Mouse (Mus musculus) lung, postnatal 25 days (tissue): Measurements from ENCODE around the gene Cyfip2.

Experiments
- DNase-seq: peaks from one replicate; pipeline ENCODE4 v3.0.0; 2022; ENCODE audit warnings: low spot score

The Cyfip2 gene

DNA sequence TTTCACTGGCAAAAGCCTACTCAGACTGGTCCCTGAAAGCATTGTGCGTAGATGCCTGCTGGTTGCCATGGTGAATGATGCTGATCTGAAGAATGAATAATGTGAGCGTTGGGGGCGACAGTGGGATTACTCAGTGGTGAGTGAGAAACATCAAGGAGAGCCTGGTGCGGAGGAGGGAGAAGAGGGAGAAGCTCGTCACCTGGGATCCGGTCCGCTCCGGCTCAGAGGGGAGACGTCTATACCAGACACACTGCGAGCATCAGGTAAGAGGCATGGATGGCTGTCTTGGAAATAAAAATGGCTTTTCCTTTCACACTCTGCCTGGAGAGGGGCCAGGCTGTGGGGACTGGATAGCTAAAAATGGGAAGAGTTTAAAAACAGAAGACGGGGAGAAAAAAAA lies 77.3 kb downstream of the Cyfip2 start, which contains the start of gene Fndc9:
TSS of gene Fndc9 (plus strand) at position 198 of the 400 bp plus-strand sequence.
- DNase-seq: no peak

DNA sequence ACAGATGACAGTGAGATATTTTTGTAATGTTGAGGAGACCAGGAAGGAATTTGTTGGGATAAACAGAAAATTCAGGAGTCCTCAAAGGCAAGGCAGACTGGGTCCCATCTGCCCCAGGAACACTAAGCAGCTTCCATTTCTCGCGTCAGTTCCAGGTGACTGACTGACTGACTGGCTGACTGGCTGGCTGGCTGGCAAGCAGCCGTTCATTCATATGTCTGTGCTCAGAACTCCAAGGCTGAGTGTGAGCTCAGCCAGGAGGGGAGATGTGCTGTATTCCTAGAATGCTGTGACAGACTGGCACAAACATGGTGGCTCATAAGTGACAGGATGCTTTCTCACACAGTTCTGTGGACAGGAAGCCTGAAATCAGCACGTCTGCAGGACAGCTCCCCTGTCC lies 78.7 kb downstream of the Cyfip2 start:
- DNase-seq: no peak

DNA sequence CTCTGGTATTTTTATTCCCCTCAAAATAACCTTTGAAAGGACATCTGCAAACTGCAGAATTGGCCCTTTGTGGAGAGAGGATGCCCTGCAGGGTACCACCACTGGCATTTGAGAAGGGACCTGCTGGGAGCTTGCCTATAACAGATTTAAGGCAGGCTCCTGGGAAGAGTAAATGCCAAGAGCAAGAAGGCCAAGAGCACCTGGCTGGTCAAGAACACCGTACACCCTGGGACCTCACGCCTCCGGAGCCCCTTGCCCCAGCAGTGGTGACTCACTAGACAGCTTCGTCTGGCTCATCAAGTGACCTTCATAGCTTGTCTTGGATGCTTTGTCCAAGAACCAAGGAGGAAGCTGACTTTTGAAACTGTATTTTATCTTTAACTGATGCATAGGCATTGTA lies 79.9 kb downstream of the Cyfip2 start:
- DNase-seq: no peak

DNA sequence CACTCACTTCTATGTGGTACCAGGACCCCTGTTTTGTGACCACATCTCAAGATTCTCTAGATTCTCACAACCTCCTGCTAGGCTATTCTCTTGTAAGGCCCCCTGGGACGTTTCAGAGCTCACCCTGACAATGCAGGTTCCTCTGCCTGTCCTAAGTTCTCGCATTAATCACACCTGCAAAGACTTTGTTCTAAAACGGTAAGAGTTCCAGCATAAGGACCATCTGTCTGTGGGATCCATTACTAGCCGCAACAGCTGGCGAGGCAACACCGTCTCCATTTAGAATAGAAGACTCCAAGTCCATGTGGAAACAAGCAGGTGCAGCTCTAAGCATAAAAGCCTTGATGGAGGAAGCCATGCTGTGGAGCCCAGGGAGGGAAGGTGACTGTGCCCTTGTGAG lies 82.5 kb downstream of the Cyfip2 start:
- DNase-seq: no peak

DNA sequence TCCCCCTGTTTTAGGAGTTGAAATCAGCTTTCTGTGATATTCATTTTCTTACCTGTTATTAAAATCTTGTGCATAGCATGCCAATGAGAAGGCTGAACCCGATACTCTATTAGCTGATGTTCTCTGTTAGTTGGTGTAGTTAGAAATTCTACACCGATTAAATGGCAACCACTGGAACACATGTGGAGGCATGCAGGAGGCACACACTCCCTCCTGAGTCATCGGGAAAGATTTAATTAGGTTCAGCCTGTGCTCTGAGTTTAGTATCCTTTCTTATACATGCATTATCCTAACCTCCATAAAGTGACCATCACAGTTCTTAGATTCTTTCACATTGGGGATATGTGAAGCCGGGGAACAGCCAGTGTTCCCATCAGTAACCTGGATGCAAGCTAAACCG lies 87.3 kb downstream of the Cyfip2 start:
- no peak for DNase-seq

DNA sequence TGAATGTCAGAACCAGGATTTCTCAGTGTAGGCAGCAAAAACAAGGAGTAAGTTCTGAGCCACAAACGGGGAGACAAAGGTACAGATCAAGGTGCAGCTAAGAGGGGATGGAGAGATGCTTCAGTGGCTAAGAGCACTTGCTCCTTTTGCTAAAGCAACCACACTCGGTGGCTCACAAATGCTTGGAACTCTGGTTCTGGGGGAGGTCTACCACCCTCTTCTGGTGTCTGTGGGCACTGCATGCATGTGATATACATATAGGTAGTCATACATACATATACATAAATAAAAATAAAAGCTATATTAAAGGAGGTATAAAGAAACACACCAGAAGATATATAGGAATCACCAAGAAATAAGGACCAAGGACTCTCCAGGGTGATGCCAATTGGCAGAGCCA lies 89.1 kb downstream of the Cyfip2 start:
- DNase-seq: no peak

DNA sequence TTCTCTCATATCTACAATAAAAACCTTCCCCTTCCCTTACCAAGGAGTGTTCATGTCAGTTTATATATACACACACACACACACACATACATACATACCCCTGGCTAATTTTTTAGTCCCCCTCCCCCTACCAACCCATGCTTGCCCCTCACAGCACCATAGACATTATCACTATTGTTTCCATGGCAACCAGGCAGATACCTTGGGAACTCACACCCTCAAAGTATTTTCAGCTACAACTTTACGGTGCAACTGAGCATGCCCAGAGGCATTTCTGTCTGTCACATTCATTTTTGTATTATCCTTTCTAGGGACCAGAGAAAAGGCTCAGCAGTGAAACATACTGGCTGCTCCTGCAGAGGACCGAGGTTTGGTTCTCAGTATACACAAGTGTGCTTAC lies 92.4 kb downstream of the Cyfip2 start:
- no peak for DNase-seq

DNA sequence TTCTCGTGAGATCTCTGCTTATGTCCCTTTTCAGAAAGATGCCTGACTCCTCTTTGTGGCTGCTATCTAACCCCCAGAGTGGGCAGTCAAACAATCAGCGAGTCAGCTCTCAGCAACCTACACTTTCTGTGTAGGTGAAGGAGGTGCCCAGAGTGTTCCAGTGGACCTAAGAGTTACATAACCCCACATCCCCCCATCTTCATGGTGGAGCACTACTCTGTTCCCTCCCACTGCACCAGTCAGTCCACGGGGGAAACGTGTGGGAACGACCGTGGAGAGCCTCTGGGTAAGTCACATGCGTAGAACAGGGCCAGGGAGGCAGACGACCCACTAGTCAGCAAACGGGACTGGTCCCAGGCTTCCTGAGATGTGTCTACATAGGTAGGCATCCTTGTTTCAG lies 93.3 kb downstream of the Cyfip2 start:
- DNase-seq: no peak

DNA sequence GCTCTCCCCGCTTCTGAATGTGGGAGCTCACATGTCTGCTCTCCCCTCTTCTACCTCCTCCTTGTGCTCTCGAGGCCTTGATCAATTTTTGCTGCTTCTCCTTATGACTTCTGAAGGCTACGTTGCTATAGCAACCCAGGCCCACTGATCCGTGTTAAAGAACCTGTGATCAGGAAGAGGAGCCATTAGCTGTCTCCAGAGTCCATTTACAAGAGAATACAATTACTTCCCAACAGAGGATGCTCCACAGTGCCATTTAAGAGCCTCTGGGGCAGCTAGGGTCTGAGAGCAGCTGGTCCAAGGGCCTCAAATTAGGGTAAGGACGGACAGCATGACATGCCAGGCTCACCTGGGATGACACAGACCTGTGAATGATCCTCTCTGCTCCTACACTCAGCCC lies 94.1 kb downstream of the Cyfip2 start:
- no peak for DNase-seq

DNA sequence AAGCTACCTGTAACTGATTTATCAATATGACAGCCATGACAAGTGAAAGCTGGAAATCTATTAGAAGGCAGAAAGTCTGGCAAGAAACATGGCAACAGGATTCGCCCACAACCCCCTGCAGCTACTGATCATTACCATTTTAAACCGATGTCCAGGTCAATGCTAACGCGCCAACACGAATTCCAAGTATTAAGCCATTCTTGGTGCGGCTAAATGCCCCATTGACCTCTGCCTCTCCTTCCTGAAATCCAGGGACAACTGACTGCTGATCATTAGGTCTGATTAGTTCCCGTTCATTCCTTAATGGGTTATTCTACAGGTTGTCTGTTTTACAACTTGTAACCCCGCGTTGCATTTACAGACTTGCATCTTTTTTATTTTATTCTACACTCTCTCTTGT lies 95.0 kb downstream of the Cyfip2 start:
- no peak for DNase-seq

DNA sequence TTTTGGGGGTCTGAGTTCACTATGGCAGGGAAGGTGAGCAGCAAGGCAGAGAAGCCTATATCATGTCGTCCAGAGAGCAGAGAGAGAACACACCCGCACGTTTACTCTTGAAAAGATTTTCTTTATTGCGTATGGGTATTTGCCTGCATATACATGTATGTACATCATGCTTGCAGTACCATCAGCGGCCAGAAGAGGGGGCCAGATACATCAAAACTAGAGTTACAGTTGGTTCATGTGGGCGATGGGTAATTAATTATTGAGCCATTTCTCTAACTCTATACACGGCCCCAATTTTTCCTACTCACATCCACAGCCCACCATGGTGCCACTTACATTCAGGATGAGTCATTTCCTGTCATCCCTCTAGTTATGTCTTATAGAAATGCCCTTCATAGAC lies 96.0 kb downstream of the Cyfip2 start:
- no peak for DNase-seq

DNA sequence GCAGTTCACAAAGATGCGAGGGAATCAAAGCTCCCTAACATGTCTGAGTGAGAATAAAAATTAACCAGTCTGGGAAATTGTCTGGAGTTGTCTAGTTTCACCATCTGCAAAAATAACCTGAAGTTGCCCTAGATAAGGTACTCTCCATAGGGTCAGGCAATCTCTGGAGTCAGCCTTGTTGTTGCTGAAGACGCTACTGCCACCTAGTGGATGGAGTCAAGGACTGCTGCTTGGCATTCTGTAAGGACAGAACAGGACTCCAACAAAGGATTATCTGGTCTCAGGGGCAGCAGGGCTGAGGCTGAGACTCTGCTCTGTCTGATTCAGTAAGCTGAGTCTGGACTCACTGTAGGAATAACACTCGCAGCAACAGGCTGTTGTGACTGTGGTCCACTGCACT lies 97.3 kb downstream of the Cyfip2 start:
- DNase-seq: peak; percentile 74

DNA sequence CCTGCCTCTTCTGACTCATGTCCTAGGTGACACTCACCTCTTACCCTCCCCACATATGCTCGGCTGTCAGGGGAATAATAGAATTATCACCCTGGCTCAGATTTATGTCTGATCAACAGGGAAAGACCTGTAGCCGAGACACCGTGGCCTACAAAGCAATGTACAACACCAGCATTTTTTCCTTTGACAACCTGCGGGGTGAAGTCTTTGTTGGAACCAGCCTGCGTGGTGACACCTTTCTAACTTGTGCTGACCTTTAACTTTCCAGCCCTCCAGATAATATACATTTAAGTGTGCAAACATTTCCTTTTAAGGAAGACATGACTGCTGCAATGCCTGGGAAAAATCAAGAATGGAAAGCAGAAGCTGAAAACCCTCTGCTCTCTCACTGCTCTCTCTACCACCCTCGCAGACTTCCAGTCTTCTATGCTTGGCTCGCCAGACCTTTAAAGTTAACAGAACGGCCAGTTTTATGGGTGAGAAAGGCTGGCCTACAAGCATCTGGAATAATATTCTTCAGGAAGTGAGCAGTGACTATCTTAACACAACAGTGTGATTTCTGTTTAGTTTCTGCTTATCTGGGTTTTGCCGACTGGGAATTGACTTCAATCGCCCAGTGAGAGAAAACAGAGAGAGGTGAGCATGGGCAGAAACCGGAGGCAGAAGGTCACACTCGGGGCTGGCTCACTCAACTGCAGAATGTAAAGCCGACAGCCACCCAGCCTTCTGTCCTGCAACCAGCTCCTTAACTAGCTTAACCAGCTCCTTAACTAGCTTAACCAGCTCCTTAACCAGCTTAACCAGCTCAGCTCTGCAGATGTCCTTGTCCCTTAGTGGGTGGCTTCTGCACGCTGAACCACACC lies 98.1 kb downstream of the Cyfip2 start:
- no peak for DNase-seq

DNA sequence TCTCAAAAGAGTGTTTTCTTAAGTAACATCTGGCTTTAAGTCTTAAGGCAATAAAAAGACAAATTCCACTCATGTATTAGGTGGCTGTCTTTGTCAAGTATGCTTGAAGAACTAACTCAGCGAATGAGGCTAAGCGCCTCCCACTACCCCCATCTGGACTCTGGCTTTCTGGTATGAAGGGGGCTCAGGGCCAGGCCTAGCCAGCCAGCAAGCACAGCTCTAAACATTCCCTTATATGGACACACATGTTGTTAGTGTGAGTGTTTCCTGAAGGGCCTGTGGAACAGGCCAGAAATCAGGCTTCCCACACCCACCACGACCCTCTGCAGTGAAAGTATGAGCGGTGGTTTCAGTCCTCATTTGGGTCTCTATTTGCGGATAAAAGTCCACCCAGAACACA lies 98.8 kb downstream of the Cyfip2 start:
- DNase-seq: no peak

DNA sequence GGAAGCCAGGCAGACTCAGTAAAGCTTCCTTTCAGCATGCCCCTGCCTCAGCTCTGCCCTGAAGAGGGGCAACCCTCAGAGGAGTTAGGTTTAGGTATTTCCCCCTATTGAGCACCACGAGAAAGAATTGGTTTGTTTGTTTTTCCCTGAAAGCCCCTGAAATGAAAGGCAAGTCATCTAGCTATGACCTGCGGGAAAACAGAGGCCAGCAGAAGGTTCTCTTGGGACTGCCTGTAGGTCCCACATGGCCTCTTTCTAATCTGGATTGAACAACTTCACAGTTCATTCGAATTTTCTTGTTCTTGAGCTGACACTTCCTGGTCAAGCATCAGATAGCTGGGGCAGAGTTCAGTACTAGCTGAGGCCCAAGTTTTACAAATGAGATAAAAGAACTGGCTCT lies 100.8 kb downstream of the Cyfip2 start:
- no peak for DNase-seq

DNA sequence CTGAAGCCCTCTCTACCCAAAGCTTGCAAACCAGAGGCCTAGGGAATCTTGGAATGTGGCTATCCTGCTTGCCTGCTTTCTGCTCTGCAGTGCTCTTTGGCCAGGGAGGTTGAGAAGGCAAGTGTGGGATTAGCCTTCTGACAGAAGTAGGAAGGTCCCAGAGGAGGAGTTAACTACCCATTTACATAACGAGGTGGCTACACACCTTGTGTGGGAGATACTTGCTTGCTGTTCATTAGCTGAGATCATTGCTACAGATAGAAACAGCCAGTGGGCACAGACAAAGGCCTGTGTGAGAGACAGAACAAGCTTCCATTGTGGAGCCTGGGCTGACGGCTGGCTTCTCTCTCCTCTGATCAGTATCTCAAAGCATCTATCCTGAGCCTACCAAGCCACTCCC lies 102.8 kb downstream of the Cyfip2 start:
- no peak for DNase-seq

DNA sequence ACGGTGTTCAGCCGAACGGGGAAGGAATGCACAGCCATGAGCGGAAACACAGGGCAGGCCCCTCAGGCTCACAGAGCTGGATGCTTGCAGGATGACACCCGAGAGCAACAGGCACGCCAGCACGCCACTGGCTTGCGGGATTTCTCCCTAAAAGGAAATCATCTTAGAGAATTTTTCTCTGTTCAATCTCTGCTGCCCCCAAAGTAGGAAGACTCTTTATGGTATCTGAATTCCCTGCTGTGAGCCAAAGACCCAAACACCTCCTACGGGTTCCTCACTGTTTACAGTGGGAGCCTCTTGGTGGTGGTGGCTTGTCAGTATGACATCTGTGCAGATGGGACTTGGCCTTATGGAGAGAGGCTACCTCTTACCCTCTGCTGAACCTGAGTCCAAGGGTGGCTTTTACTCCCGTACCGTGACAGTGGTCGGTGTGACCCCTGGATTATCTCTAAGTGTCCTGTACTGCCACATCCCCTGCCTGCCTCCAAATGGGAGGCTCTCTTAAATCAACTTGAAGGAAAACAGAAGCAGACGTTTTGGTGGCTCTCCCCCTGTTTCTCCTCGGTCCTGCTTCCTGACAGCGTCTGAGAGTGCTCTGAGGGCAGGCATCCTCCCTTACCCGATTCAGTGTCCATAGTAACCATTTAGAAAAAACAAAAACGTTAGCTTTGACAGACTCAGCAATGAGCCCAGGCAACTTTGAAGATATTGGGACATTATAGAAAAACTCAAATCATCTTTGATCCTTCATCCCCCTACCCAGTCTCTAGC lies 106.8 kb downstream of the Cyfip2 start:
- no peak for DNase-seq

DNA sequence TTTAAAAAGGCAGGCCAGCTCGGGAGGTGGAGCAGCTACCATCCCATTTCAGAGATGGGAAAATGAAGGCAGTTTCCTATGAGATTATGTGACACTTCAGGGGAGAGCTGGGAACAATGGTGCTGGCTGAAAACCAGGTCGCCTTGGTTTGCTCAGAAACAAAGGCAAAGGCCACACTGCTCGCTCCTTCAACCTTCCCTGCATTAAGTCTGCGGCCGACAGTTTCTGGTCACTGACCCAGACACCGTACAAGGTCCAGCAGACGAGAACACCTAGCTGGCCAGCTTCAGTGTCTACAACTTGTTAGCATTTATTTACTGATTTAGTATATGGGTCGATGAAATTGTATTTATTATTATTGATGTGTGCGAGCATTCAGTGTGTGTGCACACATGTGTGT lies 107.8 kb downstream of the Cyfip2 start:
- no peak for DNase-seq

DNA sequence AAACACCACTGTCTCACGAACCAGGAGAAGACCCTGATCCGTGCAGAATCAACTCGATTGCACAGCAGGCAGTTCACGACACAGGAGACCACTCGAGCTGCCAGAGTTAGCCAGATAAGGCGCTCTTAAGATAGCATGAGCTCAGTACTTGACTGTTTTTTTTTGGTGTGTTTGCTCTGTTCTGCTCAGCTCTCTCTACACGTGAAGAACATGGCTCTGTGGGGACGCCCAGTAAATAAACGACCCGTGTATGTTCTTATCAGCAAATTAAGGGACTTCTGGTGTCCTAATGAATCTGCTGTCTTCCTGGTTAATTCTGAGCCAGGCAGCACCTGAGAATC lies 110.1 kb downstream of the Cyfip2 start:
- peak; percentile 16 for DNase-seq

DNA sequence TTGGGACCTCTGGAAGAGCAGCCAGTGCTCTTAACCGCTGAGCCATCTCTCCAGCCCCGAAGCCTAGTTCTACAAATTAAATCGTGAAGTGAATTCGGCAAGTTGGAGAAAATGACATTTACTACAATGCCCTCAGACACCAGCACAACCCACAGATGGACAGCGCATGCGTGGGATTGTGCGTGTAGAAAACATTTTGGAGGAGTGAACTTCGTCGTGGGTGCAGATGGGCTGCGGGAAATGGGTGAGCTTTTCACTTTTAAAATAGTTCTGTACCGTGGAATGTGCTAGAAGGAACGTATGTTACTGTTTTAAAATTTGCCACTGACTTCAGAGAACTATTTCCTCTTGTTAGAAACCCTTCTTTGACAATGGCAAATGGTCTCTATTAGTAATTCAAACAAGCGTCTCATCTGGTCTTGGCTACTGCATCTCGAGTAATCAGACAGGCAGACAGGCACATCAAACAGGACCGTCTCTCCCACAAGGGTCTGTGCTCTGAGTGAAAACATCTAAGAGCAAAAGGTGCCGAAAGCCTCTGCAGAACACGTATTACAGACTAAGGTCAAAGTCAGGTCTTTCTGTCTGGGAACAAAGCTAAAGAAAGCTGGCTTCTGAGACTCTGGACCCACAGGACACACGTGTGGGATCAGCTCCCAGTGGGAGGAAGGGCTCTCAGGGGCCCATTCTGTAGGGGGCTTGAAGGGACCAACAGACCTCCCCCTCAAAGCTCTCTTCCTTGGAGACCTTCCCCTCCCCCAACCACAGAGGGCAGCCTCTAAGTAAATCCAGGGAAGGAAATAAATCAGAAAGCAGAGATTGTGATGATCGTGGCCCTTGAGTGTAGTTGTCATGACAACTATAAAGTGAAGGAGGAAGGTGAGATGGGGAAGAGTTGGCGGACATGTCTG lies 110.8 kb downstream of the Cyfip2 start:
- DNase-seq: no peak

DNA sequence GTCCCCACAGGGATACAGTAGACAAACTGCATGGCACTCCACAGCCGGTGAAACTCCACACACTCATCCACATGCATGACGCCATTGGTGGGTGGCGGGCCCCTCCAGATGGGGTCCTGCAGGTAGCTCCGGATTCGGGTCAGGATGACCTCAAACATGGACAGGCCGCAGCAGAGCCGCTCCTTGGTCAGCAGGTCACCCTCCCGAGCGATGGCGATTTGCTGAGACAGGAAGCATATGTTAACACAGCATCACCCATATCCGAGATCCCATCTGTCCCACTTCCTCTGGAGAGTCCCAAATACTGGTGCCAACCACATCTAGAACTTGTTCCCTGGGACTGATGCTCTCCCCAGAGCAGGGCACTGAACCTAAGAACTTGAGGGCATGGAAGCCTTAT lies 112.0 kb downstream of the Cyfip2 start:
- DNase-seq: no peak

DNA sequence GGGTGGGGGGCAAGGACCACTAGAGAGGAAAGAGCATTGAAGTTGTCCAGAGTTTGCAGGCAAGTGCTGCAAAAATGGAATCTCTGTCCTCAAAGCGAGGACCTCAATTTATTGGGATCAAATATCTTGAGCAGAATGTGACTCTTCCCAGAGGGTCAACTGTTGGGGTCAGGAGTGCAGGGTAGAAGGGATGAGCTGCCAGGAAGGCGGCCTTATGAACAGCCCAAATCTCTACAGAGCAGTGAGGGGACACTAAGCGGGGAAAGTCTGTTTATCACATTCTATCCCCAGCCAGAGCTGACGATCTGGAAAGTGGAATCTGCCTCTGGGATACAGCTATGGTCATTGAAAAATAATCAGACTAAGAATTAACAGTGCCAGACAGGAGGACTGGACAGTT lies 118.5 kb downstream of the Cyfip2 start:
- no peak for DNase-seq

DNA sequence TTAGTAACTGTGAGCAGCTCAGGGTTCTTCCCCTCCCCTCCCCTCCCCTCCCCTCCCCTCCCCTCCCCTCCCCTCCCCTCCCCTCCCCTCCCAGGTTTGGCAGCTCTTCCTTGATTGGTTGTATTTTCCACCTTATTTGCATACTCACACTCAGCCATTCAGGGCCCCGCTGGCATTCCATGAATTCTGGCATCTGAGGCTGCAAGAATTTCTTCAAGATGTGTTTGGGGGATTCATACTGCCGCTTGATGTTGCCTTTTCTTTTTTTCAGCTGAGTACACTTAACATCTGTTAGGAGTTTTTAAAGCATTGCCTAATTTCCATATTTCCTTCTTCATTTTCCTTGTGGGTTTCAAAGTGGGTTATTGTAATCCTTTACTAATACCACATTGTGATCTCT lies 124.4 kb downstream of the Cyfip2 start:
- DNase-seq: no peak
